Mouse (Mus musculus) intestine, embryonic 14.5 days (tissue): ENCODE measurements around the gene Astl. TPM values are rescaled to one million over a fixed set of nuclear protein-coding genes. Genes with fewer than 3 reads are reported as not detected.

ENCODE experiments used
- ATAC-seq: fragments of 200-750 bp; cut with Nextera tagmentation; replicated peaks from 2 replicates; pipeline ENCODE4 v1.8.0; 2017; ENCODE audit warnings: low read depth, moderate number of reproducible peaks, moderate TSS enrichment, moderate library complexity; ENCODE audit not compliant: low FRiP score, low TSS enrichment
- DNase-seq: peaks from one replicate; pipeline ENCODE4 v3.0.0-alpha.2; 2018; ENCODE audit warnings: low spot score
- H3K27ac ChIP-seq: fragments of 300-500 bp; sonication (generic); 2 replicates; pipeline ENCODE4 v1.5.1; 2014; ENCODE audit warnings: low read depth, mild to moderate bottlenecking, control low read depth
- H3K27me3 ChIP-seq: fragments of 300-500 bp; sonication (generic); replicated peaks from 2 replicates; pipeline ENCODE4 v1.6.1; 2014; ENCODE audit warnings: low read length, control low read depth; ENCODE audit not compliant: control insufficient read depth, insufficient read depth
- H3K36me3 ChIP-seq: fragments of 300-500 bp; sonication (generic); 2 replicates; pipeline ENCODE4 v1.6.1; 2014; ENCODE audit warnings: low read length, control low read depth; ENCODE audit not compliant: control insufficient read depth, insufficient read depth
- H3K4me1 ChIP-seq: fragments of 300-500 bp; sonication (generic); replicated peaks from 2 replicates; pipeline ENCODE4 v1.6.1; 2014; ENCODE audit warnings: low read length, control low read depth, mixed read lengths; ENCODE audit not compliant: control insufficient read depth, insufficient read depth
- H3K4me2 ChIP-seq: fragments of 300-500 bp; sonication (generic); 2 replicates; pipeline ENCODE4 v1.6.1; 2014; ENCODE audit warnings: low read length
- H3K4me3 ChIP-seq: fragments of 300-500 bp; sonication (generic); 2 replicates; pipeline ENCODE4 v1.5.1; 2014; ENCODE audit warnings: low read depth, low read length, control low read depth, mixed read lengths
- H3K9ac ChIP-seq: fragments of 300-500 bp; sonication (generic); 2 replicates; pipeline ENCODE4 v1.6.1; 2014; ENCODE audit warnings: mild to moderate bottlenecking, low read length
- H3K9me3 ChIP-seq: fragments of 300-500 bp; sonication (generic); 2 replicates; pipeline ENCODE4 v1.6.1; 2016; ENCODE audit warnings: low read length, control low read depth; ENCODE audit not compliant: control insufficient read depth
- WGBS: fragments of 180-500 bp; shearing (Covaris S2); extraction: QIAGEN DNeasy Blood & Tissue Kit; methylation state at CpG from one replicate; pipeline ENCODE4 v1.1.7; 2014; 5-methylcytosine and 5-hydroxymethylcytosine counted together
- polyA plus RNA-seq: library from polyadenylated mRNA; unstranded; fragments of >200 nt; fragmentation: Nextera tagmentation; extraction: Ambion mirVana; gene quantifications from 2 replicates; pipeline ENCODE4 v1.2.1, GENCODE M21; 2014

Astl gene
- polyA plus RNA-seq, 1 experiment from 2014 or later = not detected

DNA sequence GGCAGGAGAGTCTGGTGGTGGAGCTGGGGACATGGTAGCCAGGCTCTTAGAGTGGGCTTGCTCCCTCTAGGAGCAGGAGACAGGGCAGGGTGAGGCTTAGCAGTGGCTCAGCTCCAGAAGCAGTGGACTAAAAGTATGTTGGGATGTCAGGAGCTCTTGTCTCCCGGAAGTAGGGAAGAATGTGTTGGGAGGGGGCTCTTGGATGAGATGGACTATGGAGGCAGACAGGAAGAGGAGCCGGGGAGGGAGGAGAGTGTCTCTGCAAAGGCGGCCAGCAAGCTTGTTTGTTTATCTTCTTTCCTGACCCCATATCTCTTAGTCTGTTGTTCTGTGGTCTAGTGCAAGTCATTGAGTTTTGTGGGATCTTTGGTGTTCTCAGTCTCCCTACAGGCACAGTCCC, 36.6 kb downstream of the Astl start:
- no peak overlapping the region for H3K27ac ChIP-seq
- no peaks in the 10 kb centered on the region; the same call in 1 of the 2 replicates for H3K4me1 ChIP-seq
- WGBS = 38% methylated on average over 3 of the region's 3 CpGs
- no peaks in the 10 kb centered on the region for H3K9me3 ChIP-seq
- no peak overlapping the region for H3K4me3 ChIP-seq
- H3K9ac ChIP-seq = no peak overlapping the region
- no peak for DNase-seq
- no peak overlapping the region for H3K4me2 ChIP-seq
- no peaks in the 10 kb centered on the region for H3K36me3 ChIP-seq
- no peaks in the 10 kb centered on the region for H3K27me3 ChIP-seq
- no peak for ATAC-seq

- Histone ChIP-seq H3K27ac (no peak overlapping the region), H3K4me1 (no peaks in the 10 kb centered on the region), H3K36me3 (no peaks in the 10 kb centered on the region), H3K4me2 (no peak overlapping the region), H3K27me3 (no peaks in the 10 kb centered on the region), H3K4me3 (no peak overlapping the region), H3K9ac (no peak overlapping the region), H3K9me3 (no peaks in the 10 kb centered on the region)
- 56% methylated on average over 7 of the region's 7 CpGs for WGBS
- ATAC-seq = no peak
- no peak for DNase-seq
Observed at GRCm38 (mm10) chr2:127375759-127376341, 37.4 kb downstream of the Astl start.

GRCm38 (mm10) chr2:127376423-127377051, 38.1 kb downstream of the Astl start:
- H3K4me1 ChIP-seq = no peaks in the 10 kb centered on the region
- H3K4me2 ChIP-seq = no peak overlapping the region
- ATAC-seq (no peak), DNase-seq (no peak)
- 72% methylated on average over 6 of the region's 6 CpGs for WGBS
- no peaks in the 10 kb centered on the region for H3K9me3 ChIP-seq
- H3K36me3 ChIP-seq = no peaks in the 10 kb centered on the region
- H3K27ac ChIP-seq = no peak overlapping the region
- no peak overlapping the region for H3K9ac ChIP-seq
- no peak overlapping the region for H3K4me3 ChIP-seq
- H3K27me3 ChIP-seq = no peaks in the 10 kb centered on the region

DNA sequence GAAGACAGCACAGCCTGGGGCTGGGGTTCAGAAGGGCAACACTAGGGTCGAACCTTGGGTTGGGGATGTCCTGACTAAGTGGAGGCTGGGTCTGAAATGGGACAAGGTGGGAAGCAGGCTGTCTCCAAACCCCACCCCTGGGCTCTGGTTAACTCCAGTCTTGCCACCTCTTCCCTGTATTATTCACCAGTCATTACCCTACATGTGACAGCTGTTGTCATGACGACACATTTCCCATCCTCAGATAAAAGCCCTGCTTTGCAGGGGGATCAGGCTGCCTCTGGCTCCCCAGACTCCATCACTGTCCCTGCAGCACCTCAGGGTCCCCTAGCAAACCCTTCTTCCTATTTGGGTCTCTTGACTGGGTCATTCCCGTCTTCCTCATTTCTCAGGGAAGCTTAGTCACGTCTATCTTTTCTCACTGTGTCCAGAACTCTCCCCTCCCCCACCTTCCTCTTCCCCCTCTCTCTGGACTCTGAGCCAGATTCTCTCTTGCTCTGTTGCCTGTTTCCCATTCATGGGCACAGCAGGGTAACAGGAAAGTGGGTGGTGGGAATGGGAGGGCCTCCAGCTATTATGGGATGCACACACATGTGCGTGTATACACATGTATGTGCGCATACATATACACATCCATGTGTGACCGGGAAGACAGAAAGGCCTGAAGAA, 39.6 kb downstream of the Astl start:
- H3K4me1 ChIP-seq = no peaks in the 10 kb centered on the region
- 65% methylated on average over 7 of the region's 7 CpGs for WGBS
- DNase-seq (no peak), ATAC-seq (no peak)
- H3K4me2 ChIP-seq = no peak overlapping the region
- no peaks in the 10 kb centered on the region for H3K36me3 ChIP-seq
- H3K9me3 ChIP-seq = no peaks in the 10 kb centered on the region
- H3K4me3 ChIP-seq = no peak overlapping the region
- no peak overlapping the region for H3K9ac ChIP-seq
- H3K27me3 ChIP-seq = no peaks in the 10 kb centered on the region
- H3K27ac ChIP-seq = no peak overlapping the region

DNA sequence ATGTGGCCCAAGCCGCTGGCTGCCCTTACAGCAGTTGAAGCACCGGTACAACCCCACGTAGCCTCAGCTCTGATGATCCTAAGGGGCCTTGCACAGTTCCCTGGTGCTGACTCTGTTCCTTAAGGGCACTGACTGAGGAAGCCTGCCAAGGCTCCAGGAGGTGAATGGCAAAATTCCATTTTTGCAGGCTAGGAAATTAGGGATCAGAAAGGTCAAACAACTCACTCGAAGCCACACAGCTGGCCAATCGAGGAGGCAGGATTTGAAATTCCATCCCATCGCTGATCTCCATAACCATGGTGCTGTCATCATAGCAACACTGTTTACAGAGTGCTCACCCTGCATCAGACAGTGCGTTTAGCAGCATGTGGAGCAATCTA, 40.2 kb downstream of the Astl start:
- Histone ChIP-seq H3K4me3 (no peak overlapping the region), H3K4me2 (no peak overlapping the region), H3K4me1 (no peaks in the 10 kb centered on the region), H3K9ac (no peak overlapping the region), H3K27ac (no peak overlapping the region), H3K27me3 (no peaks in the 10 kb centered on the region), H3K36me3 (no peaks in the 10 kb centered on the region), H3K9me3 (no peaks in the 10 kb centered on the region)
- WGBS = 56% methylated on average over 7 of the region's 7 CpGs
- ATAC-seq (no peak), DNase-seq (no peak)

GRCm38 (mm10) chr2:127379250-127379649, 40.8 kb downstream of the Astl start:
- no peaks in the 10 kb centered on the region for H3K27me3 ChIP-seq
- H3K4me3 ChIP-seq = no peak overlapping the region
- H3K9me3 ChIP-seq = no peaks in the 10 kb centered on the region
- H3K27ac ChIP-seq = no peak overlapping the region
- WGBS = 72% methylated on average over 3 of the region's 3 CpGs
- no peak overlapping the region for H3K9ac ChIP-seq
- no peak overlapping the region for H3K4me2 ChIP-seq
- no peaks in the 10 kb centered on the region for H3K4me1 ChIP-seq
- ATAC-seq = no peak
- H3K36me3 ChIP-seq = no peaks in the 10 kb centered on the region
- DNase-seq = no peak

GRCm38 (mm10) chr2:127383881-127384280, 45.4 kb downstream of the Astl start:
- no peaks in the 10 kb centered on the region for H3K27me3 ChIP-seq
- no peak for ATAC-seq

DNA sequence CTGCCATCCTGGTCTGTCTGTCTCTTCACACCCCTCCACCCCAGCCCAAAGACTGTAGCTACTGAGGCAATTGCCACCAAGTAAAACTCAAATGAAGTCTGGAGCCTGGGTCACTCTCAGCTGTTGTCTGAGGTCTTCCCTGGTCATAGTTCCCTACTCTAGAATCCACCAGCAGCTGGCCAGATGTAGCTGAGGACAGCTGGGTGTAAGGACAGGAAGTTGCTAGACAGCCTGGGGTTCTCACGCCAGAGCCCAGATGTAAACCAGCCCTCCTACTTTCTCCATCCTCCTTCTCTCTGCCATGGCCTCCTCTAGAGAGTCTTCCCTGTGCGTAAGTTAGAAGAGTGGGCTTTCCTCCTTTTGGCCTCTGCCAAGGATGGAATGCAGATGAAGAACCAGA, 49.1 kb downstream of the Astl start:
- Histone ChIP-seq H3K9me3 (no peaks in the 10 kb centered on the region), H3K27ac (no peak overlapping the region), H3K4me3 (no peak overlapping the region), H3K4me2 (no peak overlapping the region), H3K27me3 (no peaks in the 10 kb centered on the region), H3K36me3 (no peaks in the 10 kb centered on the region), H3K9ac (no peak overlapping the region), H3K4me1 (0 out of 2 replicates have a peak, but pooled peaks cover 2% of the 10 kb centered on the region)
- ATAC-seq (no peak), DNase-seq (no peak)
- WGBS = 56% methylated on average over 2 of the region's 2 CpGs

More at GRCm38 (mm10) chr2:127383881-127384280, 45.4 kb downstream of the Astl start:
- 50% methylated on average over 7 of the region's 7 CpGs for WGBS
- no peaks in the 10 kb centered on the region for H3K4me1 ChIP-seq
- H3K9me3 ChIP-seq = no peaks in the 10 kb centered on the region
- H3K36me3 ChIP-seq = no peaks in the 10 kb centered on the region
- no peak for DNase-seq
- H3K4me3 ChIP-seq = no peak overlapping the region
- H3K9ac ChIP-seq = no peak overlapping the region
- H3K27ac ChIP-seq = no peak overlapping the region
- H3K4me2 ChIP-seq = no peak overlapping the region
